Mouse (Mus musculus): ENCODE results near the gene Rnf103.
"Not testable (repeated sequence)": the region's sequence is repeated elsewhere in the genome, so short reads cannot be mapped to it uniquely, and the experiment has no call there.

Rnf103 gene

DNA sequence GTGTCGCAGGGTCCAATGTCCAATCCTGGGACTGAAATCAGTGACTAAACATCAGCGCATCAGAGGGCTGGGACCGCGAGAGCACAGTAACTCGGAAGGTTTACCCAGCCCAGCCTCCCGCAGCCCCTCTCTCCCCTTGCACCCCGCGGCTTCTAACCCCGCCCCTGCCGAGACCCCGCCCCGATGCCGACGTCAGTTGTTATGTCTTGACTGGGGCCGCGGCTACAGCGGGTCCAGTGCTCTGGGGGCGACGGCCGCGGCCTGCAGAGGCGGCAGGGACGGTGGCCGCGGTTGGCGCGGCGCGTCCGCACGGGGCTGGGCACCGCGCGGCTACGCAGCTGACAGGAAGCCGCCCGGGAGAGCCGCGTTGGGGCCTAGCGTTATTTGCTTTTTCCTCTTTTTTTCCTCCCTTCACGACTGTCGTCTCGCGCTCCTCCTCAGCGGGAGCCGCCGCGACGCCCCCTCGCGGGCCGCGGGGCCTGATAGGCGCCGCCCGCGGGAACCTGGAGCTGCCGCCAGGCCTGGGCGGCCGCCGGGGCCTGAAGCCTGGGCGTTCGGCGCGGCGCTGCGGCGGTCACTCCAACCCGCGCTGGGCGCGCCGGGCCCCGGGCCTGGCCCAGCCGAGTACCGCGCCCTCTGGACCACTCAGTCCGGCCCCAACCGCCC, at the start of gene Rnf103:
Gene Rnf103 (plus strand): TSS at position 220 of the 666 bp plus-strand sequence.
- peak; percentile 60 for DNase-seq (ENCODE audit: low read depth)

GRCm38 (mm10) chr6:71444756-71445155, 48.9 kb upstream of the Rnf103 start:
- no peak for DNase-seq (ENCODE audit: low read depth)

- DNase-seq (ENCODE audit: low read depth): no peak
Measured at GRCm38 (mm10) chr6:71445560-71445959, 48.1 kb upstream of the Rnf103 start.

DNA sequence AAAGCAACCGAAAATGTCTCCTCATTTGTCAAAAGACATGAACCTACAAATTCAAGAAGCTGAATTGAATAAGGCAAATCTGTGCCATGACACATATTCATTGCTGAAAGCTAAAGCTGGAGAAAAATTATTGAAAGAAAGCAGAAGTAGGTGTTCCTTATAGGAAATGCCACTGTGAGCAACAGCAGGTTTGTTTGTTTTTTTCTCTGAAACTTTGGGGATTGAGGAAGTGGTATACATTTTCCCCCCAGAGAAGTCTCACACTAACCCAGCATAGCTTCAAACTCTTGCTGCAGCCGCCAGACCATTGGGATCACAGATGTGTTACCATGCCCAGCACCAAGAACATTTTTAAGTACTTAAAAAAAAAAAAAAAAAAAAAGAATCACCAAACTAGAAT, 40.9 kb upstream of the Rnf103 start:
- DNase-seq (ENCODE audit: low read depth): no peak

DNA sequence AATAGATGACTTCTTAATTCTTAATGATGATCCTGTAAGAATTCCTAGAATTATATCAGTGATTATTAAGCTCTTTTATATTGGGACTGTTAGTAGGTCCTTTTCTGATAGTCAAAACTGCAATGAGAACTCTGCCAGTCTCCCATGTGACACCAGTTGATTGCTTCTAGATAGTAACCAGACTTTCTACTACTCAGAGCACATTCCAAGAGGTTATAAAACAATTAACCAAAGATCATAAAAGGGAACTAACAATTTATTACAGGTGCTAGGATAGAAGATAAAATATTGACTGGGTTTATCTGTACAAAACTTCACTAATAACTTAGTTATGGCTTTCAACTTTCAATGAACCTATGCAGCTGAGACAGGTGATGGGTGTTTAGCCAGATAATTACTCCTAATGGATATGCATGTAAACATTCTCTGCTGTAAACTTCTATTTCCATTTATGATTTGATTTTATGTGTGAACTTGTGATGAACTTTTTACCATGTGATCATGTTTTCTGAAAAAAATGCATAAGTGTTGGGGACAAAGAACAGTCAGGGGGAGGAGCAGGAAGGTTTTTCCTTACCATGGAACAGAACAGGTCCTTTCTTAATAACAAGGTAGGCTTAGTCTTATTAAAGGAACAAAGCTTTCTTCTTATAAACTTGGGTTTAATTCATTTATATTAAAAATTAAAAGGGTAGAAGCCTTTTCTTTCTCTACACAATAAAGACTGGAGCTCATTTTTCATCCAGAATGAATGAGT, 39.5 kb upstream of the Rnf103 start:
- DNase-seq (ENCODE audit: low read depth): not testable (repeated sequence)

GRCm38 (mm10) chr6:71457956-71458608, 35.6 kb upstream of the Rnf103 start:
- DNase-seq (ENCODE audit: low read depth): no peak

DNA sequence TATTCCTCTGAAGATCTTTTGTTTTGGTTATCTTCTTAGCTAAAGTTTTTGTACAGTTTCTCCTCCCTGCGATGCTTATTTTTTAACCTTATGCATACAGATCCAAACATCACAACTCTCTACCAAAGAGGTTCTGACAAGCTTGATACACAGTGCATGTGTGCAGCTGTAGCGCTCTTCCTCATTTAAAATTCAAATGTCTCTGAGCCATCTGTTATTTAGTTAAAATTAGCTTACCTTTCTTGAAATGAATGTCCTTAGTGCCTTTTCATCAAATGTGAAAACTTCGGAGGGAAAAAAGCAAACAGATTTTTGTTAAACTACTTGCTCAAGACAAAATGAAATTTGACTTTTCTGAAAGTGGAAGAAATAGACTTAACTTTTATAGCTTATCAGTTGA, 28.5 kb upstream of the Rnf103 start:
- no peak for DNase-seq (ENCODE audit: low read depth)

DNA sequence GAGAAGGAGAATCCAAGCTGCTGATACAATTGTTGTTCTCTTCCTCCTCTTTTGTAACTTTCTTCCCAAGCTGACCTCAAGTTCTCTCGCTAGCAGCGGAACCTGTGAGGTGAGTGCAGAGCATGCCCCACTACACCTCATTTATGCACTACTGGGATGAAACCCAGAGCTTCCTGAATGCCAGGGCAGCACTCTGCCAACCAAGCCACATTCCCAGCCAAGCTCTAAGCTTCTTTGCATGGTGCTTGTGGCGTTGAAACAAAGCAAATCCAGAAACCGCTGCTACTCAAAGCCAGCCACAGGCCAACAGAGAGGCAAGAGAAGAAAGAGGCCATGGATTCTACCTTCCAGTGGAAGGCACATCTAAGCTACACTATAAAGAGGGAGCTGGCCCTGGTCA, 25.9 kb upstream of the Rnf103 start:
- no peak for DNase-seq (ENCODE audit: low read depth)

DNA sequence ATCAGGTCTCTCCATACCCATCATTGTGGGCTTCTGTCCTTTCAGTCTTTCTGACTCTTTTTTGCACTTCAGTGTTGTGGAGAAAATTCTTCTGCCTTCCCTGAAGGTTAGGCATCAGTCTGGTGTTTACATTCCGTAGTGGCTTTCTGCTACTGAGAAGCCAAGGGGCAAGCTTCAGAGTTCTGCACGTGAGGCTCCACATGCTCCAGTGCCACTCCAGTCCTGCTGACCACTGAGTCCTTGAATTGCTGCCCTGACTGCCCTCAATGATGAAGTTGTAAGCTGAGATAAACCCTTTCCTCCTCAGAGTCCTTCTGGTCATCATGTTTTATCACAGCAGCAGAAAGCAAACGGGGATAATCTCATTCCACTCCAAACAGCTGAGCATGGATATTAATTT, 24.4 kb upstream of the Rnf103 start:
- DNase-seq (ENCODE audit: low read depth): no peak

DNA sequence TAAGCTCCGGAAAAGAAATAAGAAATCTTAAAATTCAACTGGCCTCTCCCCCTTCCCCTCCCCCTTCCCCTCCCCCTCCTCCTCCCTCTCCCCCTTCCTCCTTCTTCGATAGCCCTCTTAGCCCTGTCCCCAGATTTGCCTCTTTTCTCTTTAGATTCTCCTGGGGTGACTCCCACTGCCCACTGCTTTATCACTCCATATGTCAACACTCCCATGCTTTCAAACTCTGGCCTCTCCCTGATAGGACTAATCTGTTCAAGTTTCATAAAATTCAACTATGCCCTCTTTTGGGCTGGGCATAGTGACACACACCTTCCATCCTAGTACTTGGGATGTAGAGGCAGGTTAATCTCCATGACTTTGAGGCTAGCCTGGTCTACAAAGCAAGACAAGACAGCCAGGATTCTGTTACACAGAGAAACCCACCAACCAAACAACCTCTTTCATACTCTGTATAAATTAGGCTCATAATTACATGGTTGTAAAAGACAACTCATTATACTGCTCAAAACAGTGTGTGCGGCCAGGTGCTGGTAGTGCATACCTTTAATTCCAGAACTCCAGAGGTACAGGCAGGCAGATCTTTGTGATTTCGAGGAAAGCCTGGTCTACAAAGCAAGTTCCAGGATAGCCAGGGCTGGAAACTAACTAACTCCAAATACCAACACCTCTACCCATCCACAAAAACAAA, 21.7 kb upstream of the Rnf103 start:
- no peak for DNase-seq (ENCODE audit: low read depth)

GRCm38 (mm10) chr6:71472786-71473185, 20.9 kb upstream of the Rnf103 start:
- DNase-seq (ENCODE audit: low read depth): no peak

DNA sequence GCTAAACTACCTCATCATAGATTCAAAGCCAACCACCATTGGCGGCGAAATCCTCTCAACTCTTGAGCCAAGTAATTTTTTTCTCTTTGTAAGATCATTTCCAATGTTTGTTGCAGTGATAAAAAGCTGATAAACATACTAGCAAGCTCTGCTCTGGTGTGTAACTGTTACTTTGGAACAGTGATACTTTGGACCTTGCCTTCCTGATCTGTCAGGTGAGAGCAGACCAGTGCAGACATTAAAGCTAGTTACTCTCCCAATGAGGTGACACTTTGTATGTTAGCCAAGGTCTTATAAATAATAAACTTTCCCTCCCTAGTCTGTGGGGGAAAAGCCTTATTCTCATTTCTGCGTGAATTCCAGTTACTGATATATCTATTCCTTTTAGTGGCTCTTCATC, 18.1 kb upstream of the Rnf103 start:
- DNase-seq (ENCODE audit: low read depth): no peak

- DNase-seq (ENCODE audit: low read depth): no peak
Measured at GRCm38 (mm10) chr6:71476783-71477182, 16.9 kb upstream of the Rnf103 start.

- DNase-seq (ENCODE audit: low read depth): not testable (repeated sequence)
Measured at GRCm38 (mm10) chr6:71478816-71479568, 14.7 kb upstream of the Rnf103 start.

DNA sequence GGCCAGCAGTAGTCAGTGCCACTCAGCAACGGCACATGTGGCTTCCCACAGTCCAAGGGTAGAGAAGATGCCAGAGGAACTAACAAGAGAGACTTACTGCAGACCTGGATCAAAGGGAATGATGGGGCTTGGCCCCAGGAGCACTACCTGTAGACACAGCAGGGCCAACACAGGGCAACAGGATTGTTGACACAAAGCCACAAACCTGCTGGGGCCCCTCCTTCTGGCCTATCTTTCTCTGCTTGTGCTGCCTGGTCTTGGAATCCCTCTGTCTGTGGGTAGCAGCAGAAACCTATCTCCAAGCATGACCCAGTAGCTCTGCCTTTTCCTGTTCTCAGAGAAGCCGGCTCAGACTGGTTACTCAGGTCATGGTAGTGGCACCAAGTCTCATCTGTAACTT, 14.1 kb upstream of the Rnf103 start:
- not testable (repeated sequence) for DNase-seq (ENCODE audit: low read depth)

GRCm38 (mm10) chr6:71480136-71480535, 13.6 kb upstream of the Rnf103 start:
- DNase-seq (ENCODE audit: low read depth): no peak

DNA sequence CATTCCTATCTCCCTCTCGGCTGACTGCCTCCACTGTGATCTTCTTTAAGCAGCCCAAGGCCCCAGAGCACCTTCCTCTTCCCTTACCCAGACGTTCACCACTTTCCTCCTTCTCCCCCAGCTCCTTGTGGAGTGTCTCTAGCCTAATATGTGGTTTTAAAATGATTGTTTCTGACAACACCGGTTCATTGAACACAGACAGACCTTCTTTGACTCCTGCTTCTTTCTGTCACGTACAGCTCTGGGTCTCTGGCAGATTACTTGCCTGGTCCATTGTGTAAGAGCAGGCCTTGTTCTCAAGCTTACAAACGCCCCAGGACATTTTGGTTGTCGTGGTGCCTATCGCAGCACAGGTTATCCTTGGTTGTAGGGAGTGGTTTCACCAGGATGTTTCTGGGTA, 12.6 kb upstream of the Rnf103 start:
- no peak for DNase-seq (ENCODE audit: low read depth)

DNA sequence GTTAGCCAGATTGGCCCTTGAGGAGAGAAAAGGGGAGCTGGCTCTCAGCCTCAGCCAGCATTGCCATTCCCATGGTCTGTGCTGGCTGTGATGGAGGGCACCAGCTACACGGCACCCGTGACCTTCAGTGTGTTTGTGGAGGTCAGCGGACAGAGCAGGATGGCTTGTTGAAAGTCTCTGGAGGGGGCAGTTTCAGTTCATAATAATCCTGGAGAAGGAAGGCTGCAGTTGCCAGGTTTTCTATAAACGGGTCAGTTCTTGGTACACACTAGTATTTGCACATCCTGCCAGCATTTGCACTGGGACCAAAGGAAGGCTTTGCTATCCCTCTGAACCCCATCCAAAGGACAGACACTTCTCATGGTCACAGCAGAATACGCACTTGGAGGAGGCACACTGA, 8.4 kb upstream of the Rnf103 start:
- no peak for DNase-seq (ENCODE audit: low read depth)

DNA sequence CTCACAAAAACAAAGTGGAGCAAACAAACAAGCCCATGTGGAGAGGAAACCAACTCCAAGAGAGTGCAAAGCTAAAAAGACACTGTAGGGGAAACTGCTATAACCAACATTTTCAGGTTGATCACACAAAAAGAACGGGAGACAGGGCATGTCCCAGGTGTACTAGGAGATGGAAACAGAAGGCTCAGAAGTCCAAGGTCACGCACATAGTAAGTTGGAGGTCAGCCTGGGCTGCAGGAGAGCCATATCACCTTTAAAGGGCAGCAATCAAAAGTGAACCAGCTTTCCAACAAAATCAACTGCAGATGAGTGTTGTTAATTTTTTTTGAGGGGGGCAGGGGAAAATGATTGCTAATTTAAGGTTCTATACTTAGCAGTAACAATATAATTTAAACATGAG, 7.5 kb upstream of the Rnf103 start:
- no peak for DNase-seq (ENCODE audit: low read depth)

DNA sequence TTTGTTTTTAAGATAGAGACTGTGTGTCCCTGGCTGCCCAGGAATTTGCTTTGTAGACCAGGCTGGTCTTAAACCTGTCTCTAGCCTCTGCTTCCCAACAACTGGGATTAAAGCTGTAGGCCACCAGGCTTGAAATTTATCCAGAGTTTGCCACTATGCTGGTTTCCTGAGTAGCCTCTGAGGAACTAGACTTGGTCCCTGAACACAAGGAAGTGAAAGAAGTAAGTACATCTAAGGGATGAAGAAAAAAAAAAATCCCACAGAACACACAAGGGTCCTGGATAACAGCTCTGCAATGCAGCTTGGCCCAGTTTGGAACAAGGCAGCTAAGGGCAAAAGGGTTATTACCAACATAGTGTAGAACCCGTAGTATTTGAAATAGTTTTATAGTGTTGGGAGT, 6.8 kb upstream of the Rnf103 start:
- no peak for DNase-seq (ENCODE audit: low read depth)

GRCm38 (mm10) chr6:71487966-71488365, 5.7 kb upstream of the Rnf103 start:
- no peak for DNase-seq (ENCODE audit: low read depth)

GRCm38 (mm10) chr6:71492136-71492535, 1.6 kb upstream of the Rnf103 start:
- DNase-seq (ENCODE audit: low read depth): no peak

Data from c-Kit-positive CD71-positive TER-119-negative erythroid progenitor cells, embryonic 14.5 days (primary cell).